Mouse (Mus musculus): ENCODE results near the gene Gm7544.
"Not testable (repeated sequence)": the region's sequence is repeated elsewhere in the genome, so short reads cannot be mapped to it uniquely, and the experiment has no call there.

Gene Gm7544

DNA sequence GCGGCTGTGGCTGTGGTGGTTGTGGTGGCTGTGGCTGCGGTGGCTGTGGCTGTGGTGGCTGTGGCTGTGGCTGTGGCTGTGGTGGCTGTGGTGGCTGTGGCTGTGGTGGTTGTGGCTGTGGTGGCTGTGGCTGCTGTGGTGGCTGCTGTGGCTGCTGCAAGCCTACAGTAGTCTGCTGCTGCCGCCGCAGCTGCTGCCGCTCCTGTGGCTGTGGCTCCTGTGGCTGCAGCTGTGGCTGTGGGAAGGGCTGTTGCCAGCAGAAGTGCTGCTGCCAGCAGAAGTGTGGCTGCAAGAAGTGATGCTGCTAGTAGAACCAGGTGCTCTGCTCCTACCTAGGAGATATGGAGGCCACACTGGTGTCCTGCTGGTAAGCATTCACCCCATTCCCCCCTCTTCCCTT lies 42.4 kb downstream of the Gm7544 start:
- DNase-seq (ENCODE audit: low spot score), result not testable (repeated sequence)

DNA sequence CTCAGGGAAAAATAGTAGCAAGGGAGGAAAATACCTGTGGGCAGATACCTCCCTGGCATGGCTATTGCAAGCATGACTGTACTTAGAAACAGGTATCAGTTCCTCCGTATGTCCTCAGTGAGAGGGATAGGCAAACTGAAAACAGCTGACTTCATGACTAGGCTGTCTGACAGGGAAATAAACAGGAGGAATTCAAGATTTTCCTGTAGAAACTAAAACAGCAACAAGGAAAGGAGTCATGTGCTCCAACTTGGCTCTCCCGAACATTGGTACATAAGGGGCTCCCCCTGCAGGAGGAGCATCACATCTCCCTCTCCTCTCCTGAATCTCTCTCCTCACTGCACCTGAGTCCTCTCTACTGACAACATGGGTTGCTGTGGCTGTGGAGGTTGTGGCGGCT lies 42.8 kb downstream of the Gm7544 start, which contains the start of gene A030005L19Rik:
Gene A030005L19Rik, plus strand, starts transcription at position 301 of the 400 bp plus-strand sequence.
- no peak for DNase-seq (ENCODE audit: low spot score)

DNA sequence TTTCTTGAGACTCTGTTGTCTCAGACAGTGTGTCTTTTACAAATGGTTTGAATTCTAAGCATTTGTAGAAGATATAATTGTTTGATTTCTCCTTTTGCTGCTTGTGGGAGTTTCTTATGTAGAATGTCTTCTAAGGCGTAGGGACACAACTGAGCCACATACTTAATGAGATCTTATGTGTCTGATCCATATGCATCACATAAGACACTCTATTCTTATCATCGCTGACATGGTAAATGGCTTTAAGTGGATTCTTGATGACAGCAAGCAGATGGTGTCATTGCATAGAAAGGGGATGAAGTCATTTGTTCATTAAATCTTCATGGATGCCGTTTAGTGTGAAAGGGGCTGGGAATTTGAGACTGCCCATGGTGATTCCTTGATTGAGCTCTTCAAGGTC lies 49.9 kb downstream of the Gm7544 start:
- DNase-seq (ENCODE audit: low spot score), result no peak

Data from layer of hippocampus, adult 9-10 months (tissue).